Mouse (Mus musculus) monocyte, adult 2 months (primary cell): ENCODE measurements around the gene Scgn.

Experiments used
- DNase-seq, 2 experiments: peaks; one replicate each; pipeline ENCODE4 v3.0.0; 2022; ENCODE audit warnings: low spot score in 2 of 2, low read depth in 1 of 2

The Scgn gene

DNA sequence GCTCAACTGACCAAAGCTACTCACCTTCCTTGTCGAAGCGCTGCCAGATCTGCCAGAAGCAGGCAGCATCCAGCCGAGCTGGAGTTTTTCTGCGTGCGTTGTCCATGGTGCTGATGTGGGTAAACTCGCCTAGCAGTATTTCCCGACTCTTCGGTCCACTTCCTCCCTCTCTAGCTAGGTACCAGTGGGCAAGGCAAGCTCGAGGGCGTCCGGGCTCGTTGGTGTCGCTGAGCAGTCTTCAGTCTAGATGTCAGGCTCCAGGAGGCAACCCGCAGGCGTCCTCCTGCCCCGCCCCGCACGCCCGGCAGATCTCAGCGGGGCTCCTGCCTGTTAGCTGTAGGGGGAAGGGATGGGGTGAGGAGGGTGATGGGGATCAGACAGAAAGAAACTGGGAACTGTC, at the start of gene Scgn:
Gene Scgn, minus strand, starts transcription at position 287 of the 400 bp plus-strand sequence.
- DNase-seq = no peak

DNA sequence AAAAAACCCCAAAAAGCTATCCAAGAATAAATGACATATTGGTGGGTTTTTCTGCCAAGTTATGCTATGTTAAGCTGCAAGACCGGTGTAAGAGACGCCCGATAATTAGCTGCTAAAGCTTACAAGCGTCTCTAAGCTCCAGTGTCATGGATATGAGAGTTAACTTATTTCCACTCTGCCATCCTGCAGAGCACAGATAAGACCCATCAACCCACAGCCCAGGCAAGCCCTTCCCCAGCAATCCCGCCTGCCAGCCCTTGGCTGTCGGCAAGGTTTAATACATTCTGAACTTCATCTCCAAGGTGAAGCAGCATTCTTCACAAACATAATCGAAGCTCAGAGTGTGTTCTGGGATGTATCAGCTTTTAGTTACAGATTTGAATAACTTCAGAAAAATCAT, 49.2 kb upstream of the Scgn start:
- no peak for DNase-seq

DNA sequence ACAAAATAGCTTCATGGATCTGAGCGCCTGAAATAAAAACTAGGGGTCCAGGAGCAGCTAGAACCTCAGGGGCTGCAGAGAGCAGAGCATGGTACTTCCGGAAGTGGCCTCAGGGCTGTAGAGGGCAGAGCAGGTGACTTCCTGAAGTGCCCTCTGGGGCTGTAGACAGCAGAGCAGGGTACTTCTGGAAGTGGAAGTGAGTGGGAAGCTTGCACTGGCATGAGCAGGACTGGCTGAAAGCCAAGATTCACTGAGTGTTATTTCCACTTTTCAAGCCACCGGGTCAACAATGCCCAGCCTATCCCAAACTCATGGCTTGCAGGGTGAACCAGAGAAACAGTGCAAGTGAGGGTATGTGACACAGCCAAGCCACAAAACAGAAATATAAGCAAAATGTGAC, 46.5 kb upstream of the Scgn start:
- no peak for DNase-seq

DNA sequence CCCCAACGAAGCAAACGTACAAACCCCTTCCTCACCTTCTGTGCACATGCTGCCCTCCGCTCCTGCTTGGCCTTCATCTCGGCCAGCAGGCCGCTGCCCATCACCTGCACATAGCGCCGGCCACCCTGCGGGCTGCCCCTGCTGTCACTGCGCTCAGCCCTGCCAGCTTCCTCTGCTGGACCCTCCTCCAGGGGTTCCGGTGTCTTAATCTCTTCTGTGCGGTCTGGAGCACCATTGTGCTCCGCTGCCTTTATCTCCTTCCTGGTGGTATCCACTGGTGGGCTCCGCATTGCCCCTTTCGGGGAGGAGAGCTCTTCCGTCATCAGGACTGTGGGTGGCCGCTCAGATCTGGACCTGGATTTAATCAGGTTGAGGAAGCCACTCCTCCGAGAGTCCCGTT, 45.1 kb upstream of the Scgn start:
- no peak for DNase-seq

DNA sequence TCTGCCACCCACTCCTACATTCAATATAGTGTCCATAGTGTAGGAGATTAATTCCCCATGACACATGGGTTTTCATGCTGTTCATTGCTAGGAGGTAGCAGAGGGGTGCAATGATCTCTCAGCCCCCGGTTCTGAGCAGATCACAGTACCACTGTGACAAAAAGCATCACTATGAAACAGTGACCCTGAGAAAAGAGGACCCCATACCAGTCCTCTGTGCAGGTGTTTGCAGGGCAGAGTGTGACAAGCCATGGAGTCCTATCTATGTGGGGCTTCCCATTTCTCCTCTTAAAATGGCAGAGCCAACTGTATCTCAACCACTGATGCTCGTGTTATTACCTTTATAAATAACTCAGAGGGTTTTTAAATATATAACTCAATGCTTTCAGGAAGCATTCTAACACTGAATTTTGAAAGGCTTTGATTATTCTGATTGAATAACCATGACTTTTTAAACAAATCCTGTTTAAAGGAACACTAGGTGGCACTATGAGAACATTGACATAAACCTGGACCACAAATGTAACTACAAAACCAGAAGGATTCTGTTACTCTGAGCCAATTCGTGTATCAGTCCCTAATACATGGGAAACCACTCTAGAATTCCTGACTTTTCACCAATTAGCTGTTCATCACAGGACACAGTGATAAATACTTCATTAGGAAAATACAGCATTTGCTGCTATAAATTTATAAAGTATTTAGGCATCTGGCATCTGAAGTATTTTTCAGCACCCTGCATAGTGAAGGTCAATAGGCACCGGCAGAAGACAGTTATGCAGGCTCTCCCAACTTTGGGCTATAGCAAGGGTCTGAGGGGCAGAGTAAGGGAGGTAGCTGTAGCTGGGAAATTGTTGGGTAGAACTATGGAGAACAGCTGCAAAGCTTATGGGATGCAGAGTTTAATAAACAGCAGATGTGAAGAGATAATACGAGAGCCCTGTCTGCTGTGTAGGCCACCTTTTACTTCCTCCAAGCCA, 36.5 kb upstream of the Scgn start:
- no peak for DNase-seq

DNA sequence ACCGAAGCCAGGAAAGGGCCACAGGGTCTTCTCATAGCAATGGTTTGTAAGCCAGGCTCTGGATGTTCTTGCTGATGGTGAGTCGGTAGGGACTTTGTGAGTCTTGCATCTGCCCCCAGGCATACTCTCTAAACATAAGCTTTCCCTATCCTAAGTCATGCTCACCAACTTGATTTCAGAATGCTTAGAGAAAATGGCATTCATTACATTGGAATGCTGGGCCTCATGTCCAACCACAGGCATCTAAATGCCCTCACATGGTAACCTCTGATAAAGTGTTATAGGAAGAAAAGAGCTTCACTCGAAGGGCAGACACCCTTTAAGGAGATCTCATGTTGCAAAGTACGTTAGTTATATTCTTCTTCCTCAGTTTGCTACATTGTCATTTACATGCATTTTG, 27.5 kb upstream of the Scgn start:
- DNase-seq = no peak

DNA sequence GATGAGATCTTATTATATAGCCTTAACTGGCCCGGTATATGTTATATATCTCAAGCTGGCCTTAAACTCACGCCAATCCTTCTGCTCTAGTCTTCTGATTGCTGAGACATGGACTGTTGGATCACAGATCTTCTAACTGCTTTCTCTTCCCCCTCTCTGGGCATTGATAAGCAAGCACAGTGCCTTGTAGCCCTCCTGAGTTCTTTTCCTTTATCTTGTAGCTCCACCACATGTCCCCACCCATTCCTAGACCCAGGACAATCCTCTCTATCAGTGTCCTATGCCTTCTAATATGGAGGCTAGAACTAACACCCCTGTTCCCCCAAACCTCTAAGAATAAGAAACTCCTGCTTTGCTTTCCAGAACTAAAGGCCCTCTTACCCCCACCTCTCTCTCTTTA, 14.5 kb upstream of the Scgn start:
- DNase-seq = no peak

DNA sequence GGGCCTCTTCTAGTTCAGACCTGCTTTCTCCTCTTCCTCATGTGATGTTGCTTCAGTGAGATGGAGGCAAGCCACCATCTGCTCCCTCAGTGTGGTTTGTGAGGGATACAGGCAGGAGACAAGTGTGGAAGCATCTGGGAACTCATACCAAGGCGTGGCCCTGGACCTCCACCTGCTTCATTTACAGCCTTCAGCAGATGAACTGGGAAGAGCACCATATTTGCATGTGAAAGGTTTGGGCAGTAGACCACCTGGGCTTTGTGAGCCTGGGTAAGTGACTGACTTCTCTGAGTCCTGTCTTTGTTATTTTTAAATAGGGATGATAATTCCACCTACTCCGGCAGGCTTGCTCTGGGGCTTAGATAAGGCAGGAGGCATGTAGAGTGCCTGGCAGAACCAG, 10.8 kb upstream of the Scgn start:
- DNase-seq = no peak

DNA sequence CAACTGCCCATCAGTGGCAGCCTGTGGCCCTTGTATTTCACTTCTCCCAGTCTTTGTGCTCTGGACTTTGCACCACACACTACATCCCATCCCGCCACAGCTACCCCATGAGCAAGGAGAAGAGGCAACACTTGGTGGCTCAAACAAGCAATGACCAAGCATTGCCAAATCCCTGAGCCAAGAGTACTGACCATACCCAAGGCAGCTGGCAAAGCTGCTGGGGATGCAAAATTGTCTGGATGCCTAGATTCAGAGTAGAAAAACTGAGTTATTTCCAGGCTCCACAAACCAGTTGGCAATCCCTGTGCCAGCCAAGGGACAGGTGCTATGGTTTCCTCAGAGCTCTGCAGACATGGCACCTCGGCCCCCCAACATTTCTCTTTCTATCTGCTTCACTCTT, 10.1 kb upstream of the Scgn start:
- no peak for DNase-seq

DNA sequence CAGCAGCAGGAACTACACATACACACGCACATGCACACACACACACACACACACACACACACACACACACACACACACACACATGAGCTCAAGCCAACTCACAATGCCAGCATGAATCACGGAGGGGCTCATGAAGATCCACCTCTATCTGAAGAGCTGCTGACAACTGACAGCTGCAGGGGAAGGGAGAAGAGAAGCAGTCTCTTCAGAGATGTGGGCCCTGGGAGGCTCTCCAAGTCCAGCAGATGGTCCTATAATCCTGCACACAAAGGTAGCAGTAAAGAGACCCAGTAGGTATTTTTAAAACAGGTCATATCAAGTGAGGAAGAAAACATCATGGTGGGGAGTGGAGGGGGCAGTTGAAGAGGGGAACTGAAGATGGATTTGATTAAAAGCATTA, 7.8 kb upstream of the Scgn start:
- no peak for DNase-seq

DNA sequence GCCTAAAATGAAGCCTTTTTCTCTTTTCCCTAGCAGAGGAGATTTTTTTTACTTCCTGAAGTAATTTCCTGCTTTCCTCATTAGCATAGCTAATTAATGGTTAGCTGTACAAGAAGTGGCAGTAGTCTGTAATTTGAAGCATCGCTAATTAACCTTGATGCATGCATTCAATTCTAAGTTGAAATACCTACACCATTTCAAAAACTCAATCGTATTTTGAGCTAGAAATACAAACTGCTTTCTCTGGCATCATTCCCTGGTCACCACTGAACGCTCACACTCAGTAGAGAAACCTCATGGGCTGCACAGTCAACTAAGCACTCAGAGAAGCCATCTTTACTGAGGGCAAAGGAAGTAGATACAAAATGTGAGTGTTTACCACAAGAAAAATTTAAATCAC, 3.7 kb upstream of the Scgn start:
- DNase-seq = no peak

DNA sequence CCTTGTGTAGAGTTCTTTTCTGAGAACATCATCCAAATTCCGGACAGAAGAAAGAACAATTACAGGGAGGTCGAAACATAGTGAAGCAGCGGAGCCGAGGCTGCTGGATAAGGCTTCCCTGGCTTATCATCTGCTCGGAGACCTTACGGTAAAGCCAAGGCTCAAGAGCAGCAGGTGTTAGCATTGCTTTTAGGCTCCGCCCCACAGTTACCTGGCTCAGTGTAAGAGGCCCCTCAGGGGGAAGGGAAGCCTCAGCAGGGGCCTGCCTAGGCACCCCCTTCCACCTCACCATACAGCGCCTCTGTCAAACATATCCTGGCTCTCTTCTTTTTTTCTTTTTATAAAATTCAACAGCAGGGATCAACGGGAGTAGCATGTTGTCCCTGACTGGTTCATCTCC, 3.0 kb upstream of the Scgn start:
- no peak for DNase-seq

DNA sequence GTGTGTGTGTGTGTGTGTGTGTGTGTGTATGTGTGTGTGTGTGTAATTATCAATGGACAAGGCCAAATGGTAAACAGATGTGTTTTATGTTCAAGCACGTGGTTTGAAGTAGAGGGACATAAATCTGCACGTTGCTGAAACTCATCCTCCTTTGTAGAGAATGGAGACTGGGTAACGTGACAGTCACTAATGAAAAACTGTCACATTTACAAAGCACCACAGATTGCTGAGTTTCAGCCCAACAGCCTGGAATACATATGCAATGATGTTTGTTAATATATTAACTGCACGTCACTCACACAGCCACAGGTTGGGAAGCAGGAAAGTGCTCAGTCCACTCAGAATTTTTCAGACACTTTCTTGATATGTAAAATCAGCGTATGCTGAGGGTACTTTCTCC, 563 bp downstream of the Scgn start:
- no peak for DNase-seq

DNA sequence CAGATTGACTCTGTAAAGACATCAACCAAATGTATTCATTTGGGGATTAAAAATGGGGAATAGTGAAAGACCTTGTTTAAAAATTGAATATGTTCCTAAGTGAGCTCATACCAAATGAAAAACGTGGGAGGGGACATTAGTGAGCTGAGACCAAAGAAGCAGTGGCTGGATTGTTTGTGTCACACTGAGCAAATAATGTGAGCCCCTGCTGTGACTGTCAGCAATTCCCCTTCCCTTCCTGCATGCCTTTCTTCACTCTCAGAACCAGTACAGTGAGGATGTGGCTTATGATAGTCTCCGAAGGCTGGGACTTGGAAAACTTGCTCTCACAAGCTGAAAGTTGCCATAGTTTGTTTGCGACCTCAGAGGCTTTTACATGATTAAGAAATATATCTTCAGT, 5.9 kb downstream of the Scgn start:
- no peak for DNase-seq

DNA sequence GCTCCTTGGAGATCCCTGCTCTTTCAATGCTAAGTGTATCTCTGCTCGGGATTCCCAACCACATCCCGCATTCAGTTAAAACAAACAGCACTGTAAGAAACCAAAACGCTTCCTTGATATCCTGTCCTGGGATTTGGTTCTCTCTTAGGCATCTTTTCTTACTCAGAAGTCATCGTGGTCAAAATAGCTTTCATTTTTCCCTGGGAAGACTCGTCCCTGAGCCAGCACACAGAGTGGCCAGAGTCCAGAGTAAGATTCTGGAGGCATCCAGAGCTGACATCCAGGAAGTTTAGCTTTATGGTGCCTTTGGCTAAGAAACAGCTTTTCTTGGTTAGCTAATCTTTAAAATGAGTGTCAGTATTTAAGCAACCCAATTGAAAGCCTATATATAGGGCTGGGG, 18.7 kb downstream of the Scgn start:
- no peak for DNase-seq

DNA sequence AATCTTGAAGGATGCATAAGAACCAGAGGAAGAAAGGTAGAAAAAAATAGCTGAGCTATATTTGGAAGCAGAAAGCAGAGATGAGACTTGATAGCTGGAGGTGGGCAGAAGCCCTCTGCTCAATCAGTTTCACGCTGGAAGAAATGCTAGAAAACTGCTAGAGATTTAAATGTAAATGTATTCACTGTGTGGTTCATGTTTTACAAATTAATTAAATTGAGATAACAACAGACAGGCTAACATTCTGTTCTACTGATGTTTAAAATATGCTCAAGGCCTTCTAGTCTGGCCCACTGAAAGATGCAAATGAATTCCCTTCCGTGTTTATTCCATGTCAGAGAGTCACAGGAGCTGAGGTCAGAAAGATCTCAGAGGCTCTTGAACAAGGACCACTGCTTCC, 19.1 kb downstream of the Scgn start:
- DNase-seq = no peak

DNA sequence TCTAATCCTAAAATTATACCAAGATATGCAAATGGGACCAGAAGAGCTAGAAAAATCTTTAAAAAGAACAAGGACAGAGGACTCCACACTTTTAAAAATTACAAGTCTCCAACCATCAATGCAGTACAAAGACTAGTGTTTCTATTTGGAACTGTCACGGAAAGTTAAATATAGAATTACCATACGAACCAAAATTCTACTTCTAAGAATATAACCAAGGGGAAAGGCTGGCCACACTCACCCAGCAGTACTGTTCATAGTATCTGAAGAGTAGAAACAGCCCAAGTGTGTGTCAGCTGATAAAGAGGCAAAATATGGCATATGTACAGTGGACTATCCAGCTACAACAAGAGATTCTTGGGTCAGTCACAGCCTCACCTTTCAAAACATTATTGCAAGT, 26.1 kb downstream of the Scgn start:
- no peak for DNase-seq

DNA sequence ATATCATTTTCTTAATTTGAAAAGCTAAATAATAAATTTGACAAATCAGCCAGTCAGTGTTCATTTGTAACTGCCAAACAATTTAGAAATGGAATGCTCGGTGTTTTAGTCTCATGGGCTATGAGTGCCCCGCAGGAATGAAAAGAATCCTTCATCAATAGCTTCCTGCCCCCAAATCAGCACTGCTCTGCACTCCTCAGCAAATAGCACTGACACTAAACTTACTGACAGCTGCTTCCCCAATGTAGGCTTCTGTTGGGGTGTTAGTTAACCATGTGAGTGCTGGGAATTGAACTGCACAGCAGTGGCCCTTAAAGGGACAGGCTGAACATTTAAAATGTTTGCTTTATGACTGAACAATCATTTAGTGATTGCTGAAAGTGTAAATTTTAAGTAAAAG, 31.2 kb downstream of the Scgn start:
- no peak for DNase-seq

DNA sequence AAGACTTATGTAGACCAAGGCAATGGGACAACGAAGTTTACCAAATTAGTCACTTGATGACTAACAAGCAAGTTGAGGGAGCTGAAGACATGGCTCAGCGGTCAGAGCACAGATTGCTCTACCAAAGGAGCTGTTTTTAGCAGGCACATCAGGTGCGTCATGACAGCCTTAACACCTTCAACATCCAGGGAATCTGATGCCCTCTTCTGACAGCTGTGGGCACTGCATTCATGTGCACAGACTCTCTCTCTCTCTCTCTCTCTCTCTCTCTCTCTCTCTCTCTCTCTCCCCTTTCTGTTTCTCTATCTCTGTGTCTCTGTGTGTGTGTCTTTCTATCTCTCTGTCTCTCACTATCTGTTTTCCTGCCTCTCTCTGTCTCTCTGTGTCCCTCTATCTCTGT, 40.1 kb downstream of the Scgn start:
- no peak for DNase-seq

DNA sequence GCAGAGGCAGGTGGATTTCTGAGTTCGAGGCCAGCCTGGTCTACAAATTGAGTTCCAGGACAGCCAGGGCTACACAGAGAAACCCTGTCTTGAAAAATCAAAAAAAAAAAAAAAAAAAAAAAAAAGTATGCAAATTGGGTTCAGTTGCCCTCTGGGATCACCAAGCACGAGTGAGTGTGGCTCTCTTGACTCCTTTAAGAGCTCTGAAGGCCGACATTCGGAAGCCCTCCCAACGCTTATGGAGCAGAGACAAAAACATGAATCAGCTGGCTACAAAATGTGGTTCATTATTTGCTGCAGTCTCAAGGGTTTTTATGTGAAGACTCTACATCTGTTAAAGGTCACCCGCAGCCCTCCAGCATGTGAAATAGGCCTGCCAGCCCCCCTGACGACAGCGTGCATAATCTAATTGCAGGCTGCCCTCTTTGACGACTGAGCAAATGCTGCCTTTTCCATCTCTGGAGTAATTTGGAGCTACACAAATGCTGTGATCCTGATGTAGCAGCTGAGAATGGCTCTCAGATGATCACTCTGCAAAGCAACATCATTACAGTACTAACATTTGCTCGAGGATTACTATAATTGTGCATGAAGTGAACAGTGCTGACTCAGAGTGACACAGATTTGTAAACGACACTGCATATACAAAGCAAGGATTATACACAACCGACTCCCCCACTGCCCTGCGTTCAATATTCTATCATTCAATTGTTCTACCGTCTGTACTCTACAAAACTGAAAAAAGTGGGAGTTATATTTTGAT, 41.3 kb downstream of the Scgn start:
- no peak for DNase-seq

DNA sequence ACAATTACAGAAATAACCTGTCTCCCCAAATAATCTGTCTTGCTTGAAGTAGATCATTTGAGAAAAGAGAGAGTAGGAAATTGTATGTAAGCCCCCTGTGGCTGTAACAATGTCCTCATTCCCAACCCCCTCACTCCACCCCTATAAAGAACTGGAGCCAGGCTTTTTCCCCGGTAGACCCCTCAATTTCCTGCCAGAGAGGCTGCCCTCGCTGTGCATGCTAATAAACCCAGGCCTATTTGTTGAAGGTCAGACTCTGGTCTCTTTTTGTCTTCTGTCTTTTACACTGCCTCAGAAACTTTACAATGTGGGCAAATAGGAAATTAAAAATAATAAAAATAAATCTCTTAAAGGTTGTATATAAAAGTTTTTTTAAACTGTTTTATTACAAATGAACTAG, 44.8 kb downstream of the Scgn start:
- DNase-seq = no peak

DNA sequence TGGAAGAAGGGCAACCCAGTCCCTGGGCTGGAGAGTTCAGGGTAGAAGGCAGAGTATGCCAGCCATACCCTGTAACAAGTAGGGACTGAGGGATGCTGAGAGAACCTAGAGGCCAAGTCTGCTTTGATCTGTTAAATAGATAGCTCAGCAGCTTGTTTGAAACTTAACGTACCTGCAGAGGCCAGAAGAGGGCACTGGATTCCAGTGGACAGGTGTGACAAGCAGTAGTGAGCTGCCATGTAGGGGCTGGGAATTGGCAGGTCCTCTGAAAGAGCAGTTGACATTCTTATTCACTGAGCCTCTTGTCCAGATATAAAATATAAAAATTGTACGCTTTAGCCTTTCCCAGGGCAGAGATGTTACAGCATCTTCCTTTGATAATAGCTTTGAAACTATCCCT, 48.2 kb downstream of the Scgn start:
- no peak for DNase-seq

DNA sequence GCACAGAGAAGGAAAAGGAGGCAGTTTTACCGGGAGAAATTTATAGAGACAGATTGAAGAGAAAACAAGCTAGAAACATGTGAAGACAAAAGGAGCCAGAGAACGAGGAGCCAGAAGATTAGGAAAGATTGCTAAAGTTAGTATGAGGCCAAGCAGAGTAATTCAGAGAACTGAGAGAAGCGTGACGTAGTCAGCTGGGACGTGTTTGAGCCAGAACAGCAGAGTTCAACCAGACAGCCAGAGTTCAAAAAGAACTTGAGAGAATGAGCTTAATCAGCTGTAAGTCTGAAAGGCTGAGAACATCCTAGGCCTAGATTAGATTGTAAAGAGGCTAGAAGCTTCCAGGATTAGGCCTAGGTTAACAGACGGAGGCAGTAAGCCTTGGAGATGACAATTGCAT, 50.7 kb downstream of the Scgn start:
- no peak for DNase-seq
